ENCODE assay signal across 20 mouse cellular contexts in genomic region chr8:110787411-110787954, GRCm38 (mm10). TPM values are rescaled to one million over a fixed set of nuclear protein-coding genes. Genes with fewer than 3 reads are reported as not detected.
"Had no signal": no experiment of that assay in that cellular context is flagged by ENCODE, and none has a peak within 500 bp of the region (broad histone marks: within the 10 kb centered on the region; RNA-seq: fewer than 3 reads in every experiment).

No protein-coding gene starts in this region.

- H3K4me3 ChIP-seq: intestine, embryonic 15.5 days; limb, embryonic 13.5 days; liver, embryonic 15.5 days; midbrain, embryonic 15.5 days; neural tube, embryonic 13.5 days; stomach, embryonic 15.5 days had no signal

- H3K4me1 ChIP-seq: limb, embryonic 13.5 days; midbrain, embryonic 15.5 days; neural tube, embryonic 13.5 days had no signal

- H3K27ac ChIP-seq: intestine, embryonic 15.5 days; limb, embryonic 13.5 days; liver, embryonic 15.5 days; midbrain, embryonic 15.5 days; neural tube, embryonic 13.5 days; stomach, embryonic 15.5 days had no signal

- H3K36me3 ChIP-seq: intestine, embryonic 15.5 days; limb, embryonic 13.5 days; liver, embryonic 15.5 days; midbrain, embryonic 15.5 days; neural tube, embryonic 13.5 days; stomach, embryonic 15.5 days had no signal

- ATAC-seq: intestine, embryonic 15.5 days; midbrain, embryonic 15.5 days had no signal

- H3K4me2 ChIP-seq: intestine, embryonic 15.5 days; limb, embryonic 13.5 days; liver, embryonic 11.5 days; liver, embryonic 15.5 days; lung, embryonic 14.5 days; midbrain, embryonic 11.5 days; midbrain, embryonic 15.5 days; neural tube, embryonic 13.5 days; stomach, embryonic 15.5 days had no signal

- DNase-seq: kidney, postnatal 4 days; left cerebral cortex, postnatal 4 days; lung, embryonic 14.5 days; lung, postnatal 10 days; lung, postnatal 4 days; retina, postnatal 1 day; right cerebral cortex, postnatal 4 days; spleen, adult 18-20 months; thymus, adult 2 months; thymus, postnatal 25 days had no signal

- H3K27me3 ChIP-seq: intestine, embryonic 15.5 days; limb, embryonic 13.5 days; midbrain, embryonic 15.5 days; neural tube, embryonic 13.5 days; stomach, embryonic 15.5 days had no signal

- H3K9ac ChIP-seq: intestine, embryonic 15.5 days; limb, embryonic 13.5 days; liver, embryonic 15.5 days; lung, embryonic 14.5 days; midbrain, embryonic 15.5 days; neural tube, embryonic 13.5 days; stomach, embryonic 15.5 days had no signal

- H3K9me3 ChIP-seq: intestine, embryonic 15.5 days; limb, embryonic 13.5 days; liver, embryonic 15.5 days; midbrain, embryonic 15.5 days; neural tube, embryonic 13.5 days; stomach, embryonic 15.5 days had no signal

RNA-seq across cellular contexts. Expression of gene Il34, which starts 18.2 kb away (rescaled TPM):
- total RNA-seq: megakaryocyte, adult 5-6 weeks; monocyte, adult 5-6 weeks had no signal
